Mouse (Mus musculus): ENCODE results near the gene Esr1. TPM values are rescaled to one million over a fixed set of nuclear protein-coding genes. Genes with fewer than 3 reads are reported as not detected.

Esr1 gene
- polyA plus RNA-seq, 1 experiment: 3.6 TPM

DNA sequence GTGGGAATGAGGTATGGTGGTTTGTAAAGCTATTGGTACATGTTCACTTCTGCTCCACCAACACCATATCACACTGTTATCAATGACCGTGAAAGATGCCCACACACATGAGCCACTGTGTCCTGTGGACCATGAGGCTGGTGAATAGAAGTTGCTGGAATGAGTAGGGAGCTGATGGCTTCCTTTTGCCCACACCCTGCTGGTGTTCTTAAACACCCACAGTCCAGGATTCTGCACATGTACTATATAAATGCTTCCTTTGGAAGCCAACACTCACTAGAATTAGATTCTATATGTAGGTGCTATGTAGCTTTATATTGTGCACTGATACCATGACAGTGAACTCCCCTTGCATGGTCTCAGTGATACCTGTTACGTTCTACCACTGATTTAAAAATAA is 365.2 kb downstream of the Esr1 start:
- Histone ChIP-seq H3K27me3 (ENCODE audit: control insufficient read depth, insufficient read depth, low read length) (no peaks in the 10 kb centered on the region), H3K4me3 (ENCODE audit: control insufficient read depth, low read depth, low read length) (no peak overlapping the region), H3K4me1 (ENCODE audit: control insufficient read depth, insufficient read depth, low read length) (no peaks in the 10 kb centered on the region), H3K27ac (ENCODE audit: control insufficient read depth, insufficient read depth, low read depth, low read length) (no peak overlapping the region), H3K36me3 (ENCODE audit: control insufficient read depth, insufficient read depth, low read length) (no peaks in the 10 kb centered on the region)
- TF ChIP-seq POLR2A (IDR thresholded peaks at IDR 0.05; ENCODE audit: control insufficient read depth, low read depth, low read length): no peak
- no peak for TF ChIP-seq CTCF (IDR thresholded peaks at IDR 0.05; ENCODE audit: control insufficient read depth, insufficient read depth, insufficient replicate concordance, low read depth, low read length)

DNA sequence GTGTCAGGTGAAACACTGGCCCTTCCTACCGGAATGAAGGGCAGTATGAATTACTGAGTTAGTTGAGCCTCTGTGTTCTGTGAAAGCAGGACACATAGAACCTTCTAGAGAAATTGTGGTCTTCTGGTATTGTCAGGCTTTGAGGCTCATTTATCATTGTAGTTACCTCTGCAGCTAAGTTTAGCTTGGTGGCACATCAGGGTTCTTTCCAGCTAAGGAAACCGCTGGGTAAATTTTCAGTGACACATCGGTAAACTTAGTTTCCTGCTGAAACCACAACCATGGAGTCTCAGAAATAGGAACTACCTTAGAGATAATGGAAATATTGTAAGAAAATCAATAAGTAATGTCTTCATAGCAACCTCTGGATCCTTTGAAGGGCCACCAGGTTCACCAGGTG is 366.0 kb downstream of the Esr1 start:
- H3K27me3 ChIP-seq (ENCODE audit: control insufficient read depth, insufficient read depth, low read length): no peaks in the 10 kb centered on the region
- H3K27ac ChIP-seq (ENCODE audit: control insufficient read depth, insufficient read depth, low read depth, low read length): no peak overlapping the region
- H3K4me3 ChIP-seq (ENCODE audit: control insufficient read depth, low read depth, low read length): no peak overlapping the region
- no peaks in the 10 kb centered on the region for H3K4me1 ChIP-seq (ENCODE audit: control insufficient read depth, insufficient read depth, low read length)
- TF ChIP-seq POLR2A (IDR thresholded peaks at IDR 0.05; ENCODE audit: control insufficient read depth, low read depth, low read length) (no peak), CTCF (IDR thresholded peaks at IDR 0.05; ENCODE audit: control insufficient read depth, insufficient read depth, insufficient replicate concordance, low read depth, low read length) (no peak)
- no peaks in the 10 kb centered on the region for H3K36me3 ChIP-seq (ENCODE audit: control insufficient read depth, insufficient read depth, low read length)

DNA sequence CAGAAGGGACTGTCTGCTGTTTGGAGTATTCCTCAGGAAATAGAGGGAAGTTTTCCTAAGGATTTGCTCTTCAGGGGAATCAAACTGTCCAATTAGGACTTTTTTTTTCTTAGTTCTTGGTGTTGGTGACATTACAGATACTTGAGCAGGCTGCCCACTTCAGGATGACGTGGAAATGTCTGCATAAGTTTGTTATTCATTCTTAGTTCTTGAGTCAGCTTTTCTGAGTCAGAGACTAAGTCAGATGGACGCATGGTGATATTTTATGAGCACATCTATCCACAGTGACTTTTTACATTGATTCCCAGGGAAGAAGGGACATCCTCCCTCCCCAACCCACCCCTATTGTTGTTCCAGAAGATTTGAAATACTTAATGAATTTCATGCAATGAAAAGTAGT is 372.5 kb downstream of the Esr1 start:
- H3K27ac ChIP-seq (ENCODE audit: control insufficient read depth, insufficient read depth, low read depth, low read length): no peak overlapping the region
- no peak overlapping the region for H3K4me3 ChIP-seq (ENCODE audit: control insufficient read depth, low read depth, low read length)
- no peaks in the 10 kb centered on the region for H3K4me1 ChIP-seq (ENCODE audit: control insufficient read depth, insufficient read depth, low read length)
- no peaks in the 10 kb centered on the region for H3K36me3 ChIP-seq (ENCODE audit: control insufficient read depth, insufficient read depth, low read length)
- no peaks in the 10 kb centered on the region for H3K27me3 ChIP-seq (ENCODE audit: control insufficient read depth, insufficient read depth, low read length)
- TF ChIP-seq POLR2A (IDR thresholded peaks at IDR 0.05; ENCODE audit: control insufficient read depth, low read depth, low read length): no peak
- no peak for TF ChIP-seq CTCF (IDR thresholded peaks at IDR 0.05; ENCODE audit: control insufficient read depth, insufficient read depth, insufficient replicate concordance, low read depth, low read length)

DNA sequence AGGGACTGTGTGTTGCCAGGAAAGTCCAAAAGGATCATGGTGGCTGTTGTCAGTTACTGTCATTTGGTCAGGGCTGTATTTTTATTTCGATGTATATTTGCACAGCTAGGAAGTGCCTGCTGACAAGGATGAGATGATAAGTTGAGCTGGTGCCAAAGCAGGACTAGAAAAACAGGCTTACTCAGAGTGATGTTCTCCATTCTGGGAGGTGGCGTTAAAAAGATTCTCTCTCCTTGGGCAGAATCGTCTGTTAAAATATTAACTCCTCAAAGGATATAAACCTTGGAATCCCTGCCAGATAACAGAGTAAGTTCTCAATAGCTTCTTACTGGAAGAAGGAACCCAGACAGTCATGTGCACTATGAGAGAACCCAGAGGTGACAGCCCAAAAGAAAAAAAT is 382.4 kb downstream of the Esr1 start:
- Histone ChIP-seq H3K4me3 (ENCODE audit: control insufficient read depth, low read depth, low read length) (no peak overlapping the region), H3K36me3 (ENCODE audit: control insufficient read depth, insufficient read depth, low read length) (no peaks in the 10 kb centered on the region), H3K27ac (ENCODE audit: control insufficient read depth, insufficient read depth, low read depth, low read length) (no peak overlapping the region), H3K4me1 (ENCODE audit: control insufficient read depth, insufficient read depth, low read length) (no peaks in the 10 kb centered on the region), H3K27me3 (ENCODE audit: control insufficient read depth, insufficient read depth, low read length) (no peaks in the 10 kb centered on the region)
- no peak for TF ChIP-seq POLR2A (IDR thresholded peaks at IDR 0.05; ENCODE audit: control insufficient read depth, low read depth, low read length)
- no peak for TF ChIP-seq CTCF (IDR thresholded peaks at IDR 0.05; ENCODE audit: control insufficient read depth, insufficient read depth, insufficient replicate concordance, low read depth, low read length)

DNA sequence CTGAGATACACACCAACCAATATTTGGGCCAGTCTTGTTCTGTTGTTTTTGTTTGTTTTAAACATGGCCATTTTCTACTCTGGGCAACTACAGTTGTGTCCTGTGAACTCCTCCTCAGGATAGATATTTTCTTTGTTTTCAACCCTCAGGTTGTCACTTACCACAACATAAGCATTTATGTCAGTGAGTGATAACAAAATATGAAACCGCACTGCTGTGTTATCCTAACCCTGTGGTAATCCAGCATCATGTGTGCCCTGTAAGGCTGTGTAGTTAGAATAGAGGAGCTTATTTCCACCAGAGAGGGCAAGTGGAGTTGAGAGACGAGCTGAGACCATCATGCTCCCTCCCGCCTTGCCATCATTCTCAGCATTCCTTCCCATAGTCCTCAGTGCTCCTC is 385.2 kb downstream of the Esr1 start:
- Histone ChIP-seq H3K4me3 (ENCODE audit: control insufficient read depth, low read depth, low read length) (no peak overlapping the region), H3K27ac (ENCODE audit: control insufficient read depth, insufficient read depth, low read depth, low read length) (no peak overlapping the region), H3K4me1 (ENCODE audit: control insufficient read depth, insufficient read depth, low read length) (no peaks in the 10 kb centered on the region), H3K27me3 (ENCODE audit: control insufficient read depth, insufficient read depth, low read length) (no peaks in the 10 kb centered on the region), H3K36me3 (ENCODE audit: control insufficient read depth, insufficient read depth, low read length) (no peaks in the 10 kb centered on the region)
- TF ChIP-seq POLR2A (IDR thresholded peaks at IDR 0.05; ENCODE audit: control insufficient read depth, low read depth, low read length) (no peak), CTCF (IDR thresholded peaks at IDR 0.05; ENCODE audit: control insufficient read depth, insufficient read depth, insufficient replicate concordance, low read depth, low read length) (no peak)

DNA sequence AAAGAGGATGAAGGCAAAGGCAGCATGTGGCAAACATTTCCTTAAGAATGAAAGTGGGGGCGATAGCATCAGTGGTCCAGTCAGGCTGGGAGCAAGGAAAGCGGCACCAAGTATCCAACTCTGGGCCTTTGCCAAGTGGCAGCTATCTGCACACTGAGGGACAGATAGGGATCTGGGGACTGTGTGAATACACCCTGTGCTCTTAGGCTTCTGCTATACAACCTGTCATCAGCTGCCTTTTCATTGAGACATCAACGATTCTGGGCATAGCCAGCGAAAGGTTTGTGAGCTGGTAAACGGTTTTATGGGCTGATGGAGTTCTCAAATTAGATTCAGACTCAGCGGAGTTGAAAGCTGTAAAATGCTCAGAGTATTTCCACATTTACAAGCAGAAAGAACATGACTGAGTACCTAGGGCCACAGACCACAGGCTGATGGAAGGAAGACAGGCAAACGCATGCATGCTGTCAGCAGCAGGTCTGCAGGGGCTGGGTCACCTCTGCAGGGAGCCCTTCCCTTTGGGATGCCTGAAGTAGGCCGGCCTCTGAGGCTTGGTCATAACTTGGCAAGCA is 397.5 kb downstream of the Esr1 start:
- H3K27me3 ChIP-seq (ENCODE audit: control insufficient read depth, insufficient read depth, low read length): no peaks in the 10 kb centered on the region
- no peaks in the 10 kb centered on the region for H3K36me3 ChIP-seq (ENCODE audit: control insufficient read depth, insufficient read depth, low read length)
- no peaks in the 10 kb centered on the region for H3K4me1 ChIP-seq (ENCODE audit: control insufficient read depth, insufficient read depth, low read length)
- TF ChIP-seq CTCF (IDR thresholded peaks at IDR 0.05; ENCODE audit: control insufficient read depth, insufficient read depth, insufficient replicate concordance, low read depth, low read length) (no peak), POLR2A (IDR thresholded peaks at IDR 0.05; ENCODE audit: control insufficient read depth, low read depth, low read length) (no peak)
- no peak overlapping the region for H3K4me3 ChIP-seq (ENCODE audit: control insufficient read depth, low read depth, low read length)
- no peak overlapping the region for H3K27ac ChIP-seq (ENCODE audit: control insufficient read depth, insufficient read depth, low read depth, low read length)

DNA sequence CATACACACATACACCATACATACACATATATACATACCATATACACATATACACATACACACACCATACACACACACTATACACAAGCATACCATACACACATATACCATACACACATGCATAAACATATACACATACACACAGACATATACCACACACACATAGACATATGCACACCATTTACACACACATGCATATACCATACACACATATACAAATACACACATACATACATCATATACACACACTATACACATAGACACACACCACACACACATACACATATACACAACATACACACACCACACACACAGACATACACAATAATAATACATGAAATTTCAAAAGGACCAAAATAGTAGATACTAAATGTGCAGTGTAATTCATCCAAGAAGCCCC is 400.6 kb downstream of the Esr1 start:
- Histone ChIP-seq H3K27ac (ENCODE audit: control insufficient read depth, insufficient read depth, low read depth, low read length) (no peak overlapping the region), H3K4me1 (ENCODE audit: control insufficient read depth, insufficient read depth, low read length) (no peaks in the 10 kb centered on the region), H3K4me3 (ENCODE audit: control insufficient read depth, low read depth, low read length) (no peak overlapping the region), H3K36me3 (ENCODE audit: control insufficient read depth, insufficient read depth, low read length) (no peaks in the 10 kb centered on the region), H3K27me3 (ENCODE audit: control insufficient read depth, insufficient read depth, low read length) (no peaks in the 10 kb centered on the region)
- no peak for TF ChIP-seq POLR2A (IDR thresholded peaks at IDR 0.05; ENCODE audit: control insufficient read depth, low read depth, low read length)
- TF ChIP-seq CTCF (IDR thresholded peaks at IDR 0.05; ENCODE audit: control insufficient read depth, insufficient read depth, insufficient replicate concordance, low read depth, low read length): no peak

DNA sequence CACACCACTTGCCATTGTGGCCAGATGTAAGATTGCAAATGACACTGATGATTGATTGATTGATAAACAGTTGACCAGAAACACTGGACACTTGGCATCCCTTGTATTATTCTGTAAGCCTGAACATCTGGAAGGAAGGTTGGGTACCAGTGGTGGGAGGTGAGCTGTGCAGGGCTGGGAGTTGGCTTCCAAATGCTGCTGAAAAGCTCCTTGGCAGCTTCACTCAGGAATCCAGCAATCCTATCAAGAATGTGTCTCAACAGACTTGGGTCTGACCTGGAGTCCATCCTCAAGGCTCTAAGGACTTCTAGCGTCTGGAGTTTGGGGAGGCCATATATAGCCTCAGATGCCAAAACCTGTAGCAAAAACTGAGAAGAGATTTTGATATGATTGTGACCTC is 403.6 kb downstream of the Esr1 start:
- no peaks in the 10 kb centered on the region for H3K36me3 ChIP-seq (ENCODE audit: control insufficient read depth, insufficient read depth, low read length)
- no peak overlapping the region for H3K4me3 ChIP-seq (ENCODE audit: control insufficient read depth, low read depth, low read length)
- TF ChIP-seq POLR2A (IDR thresholded peaks at IDR 0.05; ENCODE audit: control insufficient read depth, low read depth, low read length) (no peak), CTCF (IDR thresholded peaks at IDR 0.05; ENCODE audit: control insufficient read depth, insufficient read depth, insufficient replicate concordance, low read depth, low read length) (no peak)
- H3K27ac ChIP-seq (ENCODE audit: control insufficient read depth, insufficient read depth, low read depth, low read length): no peak overlapping the region
- H3K4me1 ChIP-seq (ENCODE audit: control insufficient read depth, insufficient read depth, low read length): no peaks in the 10 kb centered on the region
- H3K27me3 ChIP-seq (ENCODE audit: control insufficient read depth, insufficient read depth, low read length): no peaks in the 10 kb centered on the region
